Mouse (Mus musculus) T-cell, adult 2 months (primary cell): ENCODE data around the gene Afap1l2.

Source experiments
- DNase-seq: peaks from one replicate; pipeline ENCODE4 v3.0.0; 2022; ENCODE audit warnings: low spot score

Gene Afap1l2

GRCm38 (mm10) chr19:57006841-57007240 is 1.2 kb downstream of the Afap1l2 start:
- no peak for DNase-seq

- DNase-seq, result no peak
Observed at GRCm38 (mm10) chr19:57005062-57005461, 3.0 kb downstream of the Afap1l2 start.

- no peak for DNase-seq
Observed at GRCm38 (mm10) chr19:57003460-57003810, 4.6 kb downstream of the Afap1l2 start.

- DNase-seq, result no peak
Observed at GRCm38 (mm10) chr19:57002741-57003459, 5.1 kb downstream of the Afap1l2 start.

GRCm38 (mm10) chr19:57001926-57002325 is 6.1 kb downstream of the Afap1l2 start:
- no peak for DNase-seq

- no peak for DNase-seq
Observed at GRCm38 (mm10) chr19:57000592-57000991, 7.4 kb downstream of the Afap1l2 start.

GRCm38 (mm10) chr19:56999781-57000180 is 8.2 kb downstream of the Afap1l2 start:
- DNase-seq, result no peak

- no peak for DNase-seq
Observed at GRCm38 (mm10) chr19:56998910-56999309, 9.1 kb downstream of the Afap1l2 start.

- DNase-seq, result no peak
Observed at GRCm38 (mm10) chr19:56998331-56998730, 9.7 kb downstream of the Afap1l2 start.

- DNase-seq, result no peak
Observed at GRCm38 (mm10) chr19:56997164-56997599, 10.8 kb downstream of the Afap1l2 start.

- no peak for DNase-seq
Observed at GRCm38 (mm10) chr19:56995441-56995840, 12.6 kb downstream of the Afap1l2 start.

GRCm38 (mm10) chr19:56994653-56995052 is 13.4 kb downstream of the Afap1l2 start:
- DNase-seq, result no peak

- no peak for DNase-seq
Observed at GRCm38 (mm10) chr19:56993763-56994162, 14.3 kb downstream of the Afap1l2 start.

GRCm38 (mm10) chr19:56992978-56993545 is 15.0 kb downstream of the Afap1l2 start:
- DNase-seq, result no peak

- DNase-seq, result no peak
Observed at GRCm38 (mm10) chr19:56990367-56991111, 17.5 kb downstream of the Afap1l2 start.

GRCm38 (mm10) chr19:56989171-56989570 is 18.9 kb downstream of the Afap1l2 start:
- no peak for DNase-seq

- no peak for DNase-seq
Observed at GRCm38 (mm10) chr19:56984229-56984628, 23.8 kb downstream of the Afap1l2 start.

GRCm38 (mm10) chr19:56983757-56984156 is 24.3 kb downstream of the Afap1l2 start:
- no peak for DNase-seq

GRCm38 (mm10) chr19:56981760-56982159 is 26.3 kb downstream of the Afap1l2 start:
- no peak for DNase-seq

GRCm38 (mm10) chr19:56980803-56981202 is 27.2 kb downstream of the Afap1l2 start:
- no peak for DNase-seq

- DNase-seq, result no peak
Observed at GRCm38 (mm10) chr19:56976962-56977948, 30.8 kb downstream of the Afap1l2 start.

GRCm38 (mm10) chr19:56976515-56976914 is 31.5 kb downstream of the Afap1l2 start:
- no peak for DNase-seq
